Mouse (Mus musculus): ENCODE results near the gene Sept5. TPM values are rescaled to one million over a fixed set of nuclear protein-coding genes. Genes with fewer than 3 reads are reported as not detected.

Gene Sept5
- polyA plus RNA-seq, 1 experiment from 2014 or later, result 149 TPM

GRCm38 (mm10) chr16:18585676-18586075 lies 44.1 kb downstream of the Sept5 start:
- H3K27ac ChIP-seq, result no peak overlapping the region
- no peaks in the 10 kb centered on the region for H3K9me3 ChIP-seq
- H3K9ac ChIP-seq (replicated peaks), result no peak overlapping the region
- no peak for ATAC-seq
- peaks cover 100% of the 10 kb centered on the region for H3K27me3 ChIP-seq
- H3K4me3 ChIP-seq (replicated peaks), result peak overlapping the region; percentile 8
- no peaks in the 10 kb centered on the region for H3K36me3 ChIP-seq
- H3K4me2 ChIP-seq (replicated peaks), result no peak overlapping the region; the same call in 1 of the 2 replicates
- H3K4me1 ChIP-seq (replicated peaks), result peaks cover 53% of the 10 kb centered on the region
- WGBS, result 2% methylated on average over 10 of the region's 10 CpGs

- ATAC-seq, result no peak
- WGBS, result 3% methylated on average over 10 of the region's 10 CpGs
- no peak overlapping the region for H3K27ac ChIP-seq
- H3K9me3 ChIP-seq, result no peaks in the 10 kb centered on the region
- 0 out of 2 replicates have a peak overlapping the region, but pooled peaks have one; percentile 9 for H3K4me2 ChIP-seq (replicated peaks)
- H3K9ac ChIP-seq (replicated peaks), result no peak overlapping the region
- no peaks in the 10 kb centered on the region for H3K36me3 ChIP-seq
- peak overlapping the region; percentile 8; the same call in 1 of the 2 replicates for H3K4me3 ChIP-seq (replicated peaks)
- peaks cover 100% of the 10 kb centered on the region for H3K27me3 ChIP-seq
- H3K4me1 ChIP-seq (replicated peaks), result peaks cover 47% of the 10 kb centered on the region
These were observed 44.7 kb downstream of the Sept5 start for GRCm38 (mm10) chr16:18584901-18585510.

GRCm38 (mm10) chr16:18583673-18584357 lies 45.9 kb downstream of the Sept5 start:
- Histone ChIP-seq H3K27ac (no peak overlapping the region), H3K36me3 (no peaks in the 10 kb centered on the region), H3K27me3 (peaks cover 98% of the 10 kb centered on the region), H3K4me2 (replicated peaks) (no peak overlapping the region), H3K9me3 (no peaks in the 10 kb centered on the region), H3K4me1 (replicated peaks) (peaks cover 47% of the 10 kb centered on the region), H3K4me3 (replicated peaks) (no peak overlapping the region), H3K9ac (replicated peaks) (no peak overlapping the region)
- no peak for ATAC-seq
- 8% methylated on average over 10 of the region's 10 CpGs for WGBS

DNA sequence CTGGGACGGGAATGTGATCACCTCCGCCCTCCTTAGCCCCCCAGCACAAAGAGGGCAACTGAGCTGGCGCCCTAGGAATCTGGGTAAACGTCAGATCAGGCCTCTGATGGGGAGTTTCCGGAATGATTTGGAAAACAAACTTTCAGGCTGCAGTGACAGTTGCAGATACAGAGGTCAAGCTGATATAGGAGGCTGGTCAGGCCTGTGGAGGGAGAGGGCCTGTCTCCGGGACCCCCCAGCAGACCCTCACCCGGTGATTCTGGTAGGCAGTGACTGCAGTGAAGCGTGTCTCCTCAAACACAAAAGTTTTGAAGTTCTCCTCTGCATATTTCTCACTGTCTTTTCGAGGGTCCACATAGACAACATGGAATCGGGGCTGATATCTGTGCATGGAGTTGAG lies 46.6 kb downstream of the Sept5 start:
- H3K27me3 ChIP-seq, result peaks cover 97% of the 10 kb centered on the region
- no peak for ATAC-seq
- no peaks in the 10 kb centered on the region for H3K9me3 ChIP-seq
- peaks cover 40% of the 10 kb centered on the region for H3K4me1 ChIP-seq (replicated peaks)
- no peaks in the 10 kb centered on the region for H3K36me3 ChIP-seq
- no peak overlapping the region for H3K27ac ChIP-seq
- H3K4me3 ChIP-seq (replicated peaks), result no peak overlapping the region
- no peak overlapping the region for H3K9ac ChIP-seq (replicated peaks)
- WGBS, result 5% methylated on average over 10 of the region's 10 CpGs
- no peak overlapping the region for H3K4me2 ChIP-seq (replicated peaks)

GRCm38 (mm10) chr16:18582426-18583148 lies 47.2 kb downstream of the Sept5 start:
- Histone ChIP-seq H3K27ac (no peak overlapping the region), H3K4me2 (replicated peaks) (peak overlapping the region; percentile 54), H3K36me3 (no peaks in the 10 kb centered on the region), H3K9ac (replicated peaks) (peak overlapping the region; percentile 25), H3K9me3 (no peaks in the 10 kb centered on the region), H3K4me1 (replicated peaks) (peaks cover 35% of the 10 kb centered on the region), H3K4me3 (replicated peaks) (peak overlapping the region; percentile 36), H3K27me3 (peaks cover 97% of the 10 kb centered on the region)
- no peak for ATAC-seq
- WGBS, result under 1% methylated on average over 60 of the region's 67 CpGs

- 1% methylated on average over 60 of the region's 66 CpGs for WGBS
- no peak for ATAC-seq
- Histone ChIP-seq H3K9me3 (no peaks in the 10 kb centered on the region), H3K27me3 (peaks cover 95% of the 10 kb centered on the region), H3K4me3 (replicated peaks) (peak overlapping the region; percentile 36), H3K36me3 (no peaks in the 10 kb centered on the region), H3K27ac (no peak overlapping the region), H3K4me2 (replicated peaks) (peak overlapping the region; percentile 54), H3K4me1 (replicated peaks) (peaks cover 31% of the 10 kb centered on the region), H3K9ac (replicated peaks) (peak overlapping the region; percentile 25)
These were observed 48.0 kb downstream of the Sept5 start for GRCm38 (mm10) chr16:18581623-18582205.

- Histone ChIP-seq H3K4me3 (replicated peaks) (peak overlapping the region; percentile 36), H3K4me1 (replicated peaks) (peaks cover 26% of the 10 kb centered on the region), H3K27me3 (peaks cover 91% of the 10 kb centered on the region), H3K27ac (no peak overlapping the region), H3K9ac (replicated peaks) (peak overlapping the region; percentile 25; the same call in 1 of the 2 replicates), H3K4me2 (replicated peaks) (peak overlapping the region; percentile 54), H3K36me3 (no peaks in the 10 kb centered on the region), H3K9me3 (no peaks in the 10 kb centered on the region)
- ATAC-seq, result no peak
- WGBS, result 3% methylated on average over 21 of the region's 21 CpGs
These were observed 48.6 kb downstream of the Sept5 start for GRCm38 (mm10) chr16:18581050-18581622.

- H3K27ac ChIP-seq, result no peak overlapping the region
- peaks cover 83% of the 10 kb centered on the region for H3K27me3 ChIP-seq
- H3K4me3 ChIP-seq (replicated peaks), result no peak overlapping the region
- H3K4me2 ChIP-seq (replicated peaks), result no peak overlapping the region
- no peak overlapping the region for H3K9ac ChIP-seq (replicated peaks)
- no peaks in the 10 kb centered on the region for H3K9me3 ChIP-seq
- peaks cover 19% of the 10 kb centered on the region for H3K4me1 ChIP-seq (replicated peaks)
- WGBS, result 21% methylated on average over 2 of the region's 2 CpGs
- ATAC-seq, result no peak
- no peaks in the 10 kb centered on the region for H3K36me3 ChIP-seq
These were observed 49.4 kb downstream of the Sept5 start for GRCm38 (mm10) chr16:18580389-18580788.

DNA sequence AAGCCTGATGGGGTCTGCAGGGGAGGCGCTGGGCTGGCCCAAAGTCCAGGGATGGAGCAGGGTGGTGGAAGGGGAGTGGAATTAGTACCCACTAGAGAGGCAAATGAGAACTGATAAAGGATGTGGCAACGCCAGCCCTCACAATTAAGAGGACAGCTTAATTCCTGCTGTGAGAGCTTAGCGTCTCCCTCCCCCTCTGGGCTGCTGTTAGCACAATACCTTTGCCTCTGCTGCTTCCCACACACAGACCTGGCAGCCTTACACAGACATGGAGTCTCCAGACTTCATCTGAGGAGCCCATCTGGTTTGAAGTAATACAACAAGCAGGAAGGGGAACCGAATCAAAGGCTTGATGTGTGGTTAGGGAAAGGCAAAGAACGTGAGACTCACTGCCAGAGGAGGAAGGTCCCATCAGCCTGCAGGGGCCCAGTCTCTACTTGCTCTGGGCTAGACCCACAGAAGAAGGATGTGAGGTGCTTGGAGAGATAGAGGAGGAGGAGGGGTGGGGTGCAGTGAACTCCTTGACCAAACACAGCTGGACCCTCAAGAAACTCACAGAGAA lies 52.1 kb downstream of the Sept5 start:
- H3K4me3 ChIP-seq (replicated peaks), result no peak overlapping the region
- ATAC-seq, result 0 out of 2 replicates have a peak, but pooled peaks have one; percentile 12
- H3K36me3 ChIP-seq, result no peaks in the 10 kb centered on the region
- WGBS, result 5% methylated on average over 5 of the region's 5 CpGs
- H3K27me3 ChIP-seq, result peaks cover 56% of the 10 kb centered on the region
- no peak overlapping the region for H3K27ac ChIP-seq
- no peak overlapping the region for H3K4me2 ChIP-seq (replicated peaks)
- H3K9me3 ChIP-seq, result no peaks in the 10 kb centered on the region
- H3K4me1 ChIP-seq (replicated peaks), result peaks cover 17% of the 10 kb centered on the region
- no peak overlapping the region for H3K9ac ChIP-seq (replicated peaks)

GRCm38 (mm10) chr16:18577071-18577470 lies 52.7 kb downstream of the Sept5 start:
- Histone ChIP-seq H3K27me3 (peaks cover 50% of the 10 kb centered on the region), H3K36me3 (no peaks in the 10 kb centered on the region), H3K9me3 (no peaks in the 10 kb centered on the region), H3K4me1 (replicated peaks) (peaks cover 11% of the 10 kb centered on the region), H3K4me2 (replicated peaks) (no peak overlapping the region), H3K9ac (replicated peaks) (no peak overlapping the region), H3K4me3 (replicated peaks) (no peak overlapping the region), H3K27ac (no peak overlapping the region)
- 28% methylated on average over 3 of the region's 3 CpGs for WGBS
- ATAC-seq, result no peak

- Histone ChIP-seq H3K9ac (replicated peaks) (no peak overlapping the region), H3K36me3 (no peaks in the 10 kb centered on the region), H3K27me3 (peaks cover 21% of the 10 kb centered on the region), H3K9me3 (no peaks in the 10 kb centered on the region), H3K4me1 (replicated peaks) (no peaks in the 10 kb centered on the region), H3K4me2 (replicated peaks) (no peak overlapping the region), H3K4me3 (replicated peaks) (no peak overlapping the region), H3K27ac (no peak overlapping the region)
- no peak for ATAC-seq
- WGBS, result 77% methylated on average over 8 of the region's 8 CpGs
These were observed 55.6 kb downstream of the Sept5 start for GRCm38 (mm10) chr16:18574196-18574595.
